Mouse (Mus musculus): ENCODE data around the gene Krtap20-2.
"Not testable (repeated sequence)": the region's sequence is repeated elsewhere in the genome, so short reads cannot be mapped to it uniquely, and the experiment has no call there.

The Krtap20-2 gene

GRCm38 (mm10) chr16:89205561-89205960 is at the start of gene Krtap20-2:
TSS of gene Krtap20-2 (plus strand) at chr16:89205861.
- DNase-seq (ENCODE audit: low spot score in 2 of 2), result no peak

GRCm38 (mm10) chr16:89157652-89158051 is 48.0 kb upstream of the Krtap20-2 start, which contains the start of gene Gm9789:
TSS of gene Gm9789 (plus strand) at chr16:89157952.
- no peak for DNase-seq (ENCODE audit: low spot score in 2 of 2)

- not testable (repeated sequence) for DNase-seq (ENCODE audit: low spot score in 2 of 2)
These were observed 36.5 kb upstream of the Krtap20-2 start, which contains the start of gene Gm7735 for GRCm38 (mm10) chr16:89169190-89169589. TSS of gene Gm7735 (plus strand) at chr16:89169490.

GRCm38 (mm10) chr16:89174435-89174834 is 31.2 kb upstream of the Krtap20-2 start, which contains the start of gene 1110057P08Rik:
TSS of gene 1110057P08Rik (plus strand) at chr16:89174735.
- DNase-seq (ENCODE audit: low spot score in 2 of 2), result no peak

- no peak for DNase-seq (ENCODE audit: low spot score in 2 of 2)
These were observed 17.0 kb upstream of the Krtap20-2 start for GRCm38 (mm10) chr16:89188621-89189020.

All from urinary bladder, postnatal 4 days (tissue).